Mouse (Mus musculus): ENCODE results near the gene Hrc.

The Hrc gene

DNA sequence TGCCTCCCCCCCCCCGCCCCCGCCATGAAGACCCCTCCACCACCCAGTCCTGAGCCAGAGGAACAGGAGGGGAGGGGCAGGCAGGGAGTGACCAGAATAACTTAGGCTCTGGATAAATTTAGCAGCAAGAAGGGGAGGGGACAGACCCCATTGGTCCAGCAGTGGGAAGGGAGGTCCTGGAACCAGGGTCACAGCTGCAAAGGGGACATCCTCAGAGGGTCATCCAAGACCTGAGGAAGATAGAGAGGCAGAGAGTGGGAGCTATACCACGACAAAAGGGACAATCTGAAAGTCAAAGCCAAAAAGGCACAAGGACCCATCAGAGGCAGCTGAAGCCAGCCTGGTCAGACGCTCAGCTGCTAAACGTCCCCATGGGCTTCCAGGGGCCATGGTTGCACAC, at the start of gene Hrc:
Hrc (plus strand) TSS at position 235 of the 400 bp plus-strand sequence.
- no peak for DNase-seq

DNA sequence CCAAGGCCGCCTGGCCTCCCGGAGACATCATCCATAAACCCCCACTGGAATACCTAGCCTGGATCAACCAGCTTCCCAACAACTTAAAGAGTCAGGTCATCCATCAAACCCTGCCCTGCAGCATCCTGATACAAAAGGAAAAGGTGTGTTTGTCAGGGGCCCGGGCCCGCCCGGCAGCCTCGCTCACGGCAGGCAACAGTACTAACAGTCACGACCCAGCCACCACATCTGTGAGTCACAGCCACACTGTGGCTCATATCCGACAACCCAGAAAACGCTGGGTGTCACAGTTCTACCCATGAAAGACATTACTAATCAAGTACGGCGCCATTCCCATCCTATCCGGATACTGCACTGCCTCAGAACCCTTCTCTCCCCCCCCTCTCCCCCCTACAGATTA, 48.6 kb upstream of the Hrc start:
- no peak for DNase-seq

- DNase-seq = no peak
Measured at GRCm38 (mm10) chr7:45296626-45297025, 38.5 kb upstream of the Hrc start.

DNA sequence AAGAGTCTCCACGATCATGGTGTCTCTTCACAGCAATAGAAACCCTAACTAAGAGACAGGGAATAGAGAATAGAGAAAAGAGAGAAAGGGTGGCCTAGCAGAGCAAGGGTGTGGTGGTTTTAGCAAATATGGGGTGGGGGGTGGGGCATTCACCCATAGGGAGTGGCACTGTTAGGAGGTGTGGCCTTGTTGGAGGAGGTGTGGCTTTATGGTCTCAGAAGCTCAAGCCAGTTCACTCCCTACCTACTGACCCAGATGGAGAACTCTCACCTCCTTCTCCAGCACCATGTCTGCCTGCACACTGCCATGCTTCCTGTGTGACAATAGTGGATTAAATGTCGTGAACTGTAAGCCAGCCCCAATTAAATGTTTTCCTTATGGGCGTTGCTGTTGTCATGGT, 37.5 kb upstream of the Hrc start:
- no peak for DNase-seq

DNA sequence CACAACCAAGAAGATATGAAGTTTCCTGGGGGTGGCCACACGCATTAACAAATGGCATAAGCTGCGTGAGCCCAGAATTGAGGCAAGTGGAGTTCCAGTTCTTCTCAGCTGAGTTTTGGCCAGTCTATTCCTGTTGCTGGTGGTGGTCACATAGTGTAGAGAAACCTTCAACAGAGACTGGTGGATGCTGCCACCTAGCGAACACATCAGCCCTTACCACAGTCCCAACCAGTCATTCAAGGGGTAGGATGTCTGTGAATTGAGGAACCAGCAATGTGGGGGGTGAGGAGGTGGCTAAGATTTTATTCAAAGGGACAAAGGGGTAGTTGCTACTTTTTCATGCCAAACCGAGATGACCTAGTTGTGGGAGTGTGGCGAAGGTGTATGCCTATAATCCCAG, 35.3 kb upstream of the Hrc start:
- no peak for DNase-seq

DNA sequence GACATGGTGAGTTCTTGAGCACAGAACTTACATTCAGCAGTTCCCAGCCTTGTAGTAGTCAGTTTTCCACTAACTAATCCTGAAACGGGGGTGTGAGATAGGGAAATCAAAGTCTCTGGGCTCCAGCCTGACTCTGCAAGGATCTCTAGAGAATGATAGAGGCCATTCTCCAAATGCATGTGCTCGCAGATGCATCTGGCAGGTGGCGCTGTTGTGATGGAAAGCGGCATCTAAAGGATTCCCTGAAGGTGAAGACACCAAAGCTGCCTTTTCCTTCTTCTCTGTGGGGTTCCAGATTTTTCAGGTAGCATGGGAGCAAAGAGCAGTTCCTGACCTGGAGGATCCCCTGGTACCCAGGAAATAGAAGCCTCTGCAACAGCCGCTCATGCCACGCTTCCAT, 34.8 kb upstream of the Hrc start:
- peak; percentile 53 for DNase-seq

DNA sequence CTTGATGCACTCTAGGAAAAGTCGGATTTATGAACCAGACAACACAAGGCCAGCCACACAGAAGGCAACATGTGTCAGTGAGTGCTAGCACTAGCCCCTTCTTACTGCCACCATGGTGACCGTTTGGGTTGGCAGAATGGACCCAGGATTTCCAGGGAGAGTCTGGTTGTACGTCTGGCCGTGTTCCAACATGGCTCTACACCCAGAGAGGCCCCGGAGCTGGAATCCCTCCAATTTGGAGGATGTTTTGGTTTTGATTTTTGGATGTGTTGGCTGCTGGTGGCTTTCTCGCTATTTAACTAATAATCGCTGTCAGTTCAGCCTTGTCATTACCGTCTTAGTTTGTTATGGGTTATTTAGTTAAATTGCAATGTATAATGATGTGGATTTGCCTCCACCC, 32.5 kb upstream of the Hrc start:
- no peak for DNase-seq

GRCm38 (mm10) chr7:45304869-45305268, 30.2 kb upstream of the Hrc start:
- no peak for DNase-seq

GRCm38 (mm10) chr7:45305275-45305674, 29.8 kb upstream of the Hrc start:
- peak; percentile 86 for DNase-seq

DNA sequence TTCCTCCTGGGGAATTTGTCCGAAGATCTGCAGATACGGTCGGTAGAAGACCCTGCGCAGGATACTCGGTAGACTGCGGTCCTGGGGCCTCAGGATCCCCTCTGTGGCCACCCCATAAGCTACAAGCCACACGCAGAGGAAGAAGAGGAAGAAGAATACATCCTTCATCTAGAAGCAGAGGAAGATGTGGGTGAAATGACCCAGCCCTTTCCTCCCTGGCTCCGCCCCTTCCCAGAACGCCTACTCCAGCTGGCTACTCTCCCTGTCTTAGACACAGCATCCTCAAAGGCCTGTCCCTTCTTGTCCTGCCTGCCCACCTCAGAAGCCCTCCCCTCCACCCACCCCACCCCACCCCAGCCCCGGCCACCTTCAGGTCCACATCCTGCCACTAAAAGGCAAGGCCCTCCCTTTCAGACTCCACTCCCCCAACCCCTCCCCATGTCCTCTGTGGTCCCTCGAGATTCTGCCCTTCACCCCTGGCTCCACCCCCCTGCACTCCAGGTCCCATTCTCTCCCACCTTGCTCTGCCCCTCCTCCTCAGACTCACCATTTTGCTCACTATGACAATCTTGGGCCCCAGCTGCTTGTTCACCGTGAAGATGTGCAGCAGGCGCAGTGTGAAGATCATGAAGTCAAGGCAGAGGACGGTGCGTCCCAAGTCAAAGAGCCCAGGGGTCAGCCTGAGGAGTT, 26.4 kb upstream of the Hrc start:
- no peak for DNase-seq

GRCm38 (mm10) chr7:45309455-45309854, 25.6 kb upstream of the Hrc start:
- DNase-seq = no peak

DNA sequence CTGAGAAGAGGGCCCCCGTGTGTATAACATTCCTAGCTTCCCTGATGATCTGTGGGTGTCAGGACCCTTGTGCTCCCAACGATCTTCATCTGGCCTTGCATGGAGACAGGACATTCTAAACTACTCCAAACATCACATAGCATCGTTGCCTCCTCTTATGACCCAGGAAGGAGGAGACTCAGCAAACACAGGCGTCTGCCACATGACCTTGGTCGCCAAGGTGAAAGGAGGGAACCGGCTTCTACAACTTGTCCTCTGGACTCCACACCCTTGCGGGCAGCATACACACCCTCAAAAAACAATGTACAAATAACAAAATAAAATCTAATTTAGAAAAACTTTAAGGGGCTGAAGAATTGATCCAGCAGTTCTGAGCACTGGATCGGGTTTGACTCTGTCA, 23.1 kb upstream of the Hrc start:
- no peak for DNase-seq

GRCm38 (mm10) chr7:45312686-45313453, 22.2 kb upstream of the Hrc start:
- no peak for DNase-seq

DNA sequence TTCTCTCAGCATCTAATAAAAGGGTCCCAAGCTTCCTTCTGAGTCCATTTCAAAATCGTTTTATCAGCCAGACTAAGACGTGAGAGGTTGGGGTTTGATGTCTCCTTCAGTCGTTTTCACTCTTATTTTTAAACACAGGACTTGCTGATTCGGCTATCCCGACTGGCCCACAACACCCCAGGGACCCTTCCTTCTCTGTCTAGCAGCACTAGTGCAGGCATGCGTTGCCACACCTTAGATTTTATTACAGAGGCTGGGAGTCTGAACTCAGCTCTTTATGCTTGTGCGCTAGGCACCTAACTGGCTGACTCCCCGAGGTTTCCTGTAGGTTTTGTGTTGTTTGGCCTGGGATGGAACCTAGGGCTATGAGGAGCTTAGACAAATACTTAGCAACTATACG, 21.6 kb upstream of the Hrc start:
- no peak for DNase-seq

DNA sequence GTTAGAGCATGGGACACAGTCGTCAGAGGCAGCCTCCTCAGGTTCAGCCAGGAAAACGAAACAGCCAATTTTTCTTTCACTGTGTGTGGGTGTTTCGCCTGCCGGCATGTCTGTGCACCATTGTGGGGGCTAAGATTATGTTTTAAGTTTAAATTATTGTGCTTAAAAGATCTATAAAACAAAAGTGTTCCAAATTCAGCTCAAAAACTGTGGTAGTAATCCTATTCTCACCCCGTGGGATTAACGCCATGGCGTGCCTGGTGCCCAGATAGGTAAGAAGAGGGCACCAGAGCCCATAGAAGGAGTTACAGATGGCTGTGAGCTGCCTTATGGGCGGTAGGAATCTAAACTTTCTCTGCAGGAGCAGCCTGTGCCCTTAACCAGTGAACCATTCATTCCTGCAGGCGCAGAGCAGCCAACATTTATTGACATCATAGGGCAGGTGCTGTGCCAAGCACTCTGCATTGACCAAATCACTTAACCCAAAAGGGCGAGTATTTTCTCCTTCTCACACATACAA, 19.8 kb upstream of the Hrc start:
- no peak for DNase-seq

DNA sequence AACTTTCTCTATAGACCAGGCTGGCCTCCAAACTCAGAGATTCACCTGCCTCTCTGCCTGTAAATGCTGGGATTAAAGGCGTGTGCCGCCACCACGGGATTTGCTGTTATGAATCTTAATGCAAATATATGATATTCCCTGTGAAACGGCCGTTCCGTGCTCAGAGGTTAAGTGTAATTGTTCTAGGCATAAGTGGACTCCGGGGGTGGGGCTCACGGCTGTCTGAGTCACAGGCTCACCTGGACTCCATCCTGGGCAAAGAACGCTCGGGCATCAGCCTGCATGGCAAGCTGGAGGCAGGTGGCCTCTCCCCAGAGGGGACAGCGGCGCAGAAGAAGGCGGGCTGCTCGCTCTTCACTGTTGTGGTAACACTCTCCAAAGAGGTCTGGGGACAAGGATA, 18.6 kb upstream of the Hrc start:
- no peak for DNase-seq

DNA sequence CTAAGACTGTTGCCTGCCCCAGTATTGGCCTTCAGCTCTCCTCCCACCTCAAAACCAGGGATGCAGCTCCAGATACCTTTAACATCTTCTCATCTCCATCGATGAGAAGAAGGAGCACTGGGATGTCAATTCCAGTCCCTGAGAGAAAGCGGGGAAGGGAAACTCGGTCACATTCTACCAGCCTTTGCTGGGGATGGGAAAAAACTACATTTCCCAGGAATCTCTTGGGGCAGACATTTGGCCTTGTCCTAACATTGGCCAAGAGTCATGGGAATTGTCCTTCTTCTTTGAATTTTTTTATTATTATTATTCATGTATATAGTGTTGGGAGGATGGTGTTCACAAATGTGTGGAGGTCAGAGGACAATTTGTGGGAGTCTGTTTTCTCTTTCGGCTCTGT, 12.8 kb upstream of the Hrc start:
- DNase-seq = no peak

GRCm38 (mm10) chr7:45323069-45323468, 12.0 kb upstream of the Hrc start:
- no peak for DNase-seq

- no peak for DNase-seq
Measured at GRCm38 (mm10) chr7:45325800-45326199, 9.3 kb upstream of the Hrc start.

DNA sequence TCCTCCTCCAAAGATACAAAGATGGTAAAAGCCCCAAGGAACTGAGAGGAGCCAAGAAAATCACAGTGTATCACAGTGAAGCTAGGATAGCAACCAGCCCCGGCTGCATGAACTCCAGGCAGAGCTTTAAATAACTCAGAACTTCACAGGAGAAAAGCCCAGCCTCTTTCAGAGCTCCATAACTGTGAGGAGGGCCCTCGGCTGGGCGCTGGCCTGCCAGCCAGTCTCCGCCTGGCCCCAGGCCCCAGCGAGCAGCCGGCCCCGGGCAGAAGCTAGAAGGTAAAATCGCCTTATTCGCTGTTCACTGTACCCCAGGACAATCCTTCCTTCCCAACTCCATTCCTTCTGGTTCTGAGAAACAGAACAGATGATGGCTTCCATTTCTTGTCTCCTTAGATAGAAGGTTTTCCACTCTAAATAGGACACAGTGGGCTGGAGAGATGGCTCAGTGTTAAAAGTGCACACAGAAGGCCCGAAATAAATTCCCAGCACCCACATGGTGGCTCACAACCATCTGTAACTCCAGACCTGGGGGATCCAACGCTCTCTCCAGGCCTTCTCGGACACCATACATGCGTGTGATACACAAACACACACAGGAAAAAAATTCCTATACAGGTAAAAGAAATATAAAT, 6.1 kb upstream of the Hrc start:
- DNase-seq = no peak

DNA sequence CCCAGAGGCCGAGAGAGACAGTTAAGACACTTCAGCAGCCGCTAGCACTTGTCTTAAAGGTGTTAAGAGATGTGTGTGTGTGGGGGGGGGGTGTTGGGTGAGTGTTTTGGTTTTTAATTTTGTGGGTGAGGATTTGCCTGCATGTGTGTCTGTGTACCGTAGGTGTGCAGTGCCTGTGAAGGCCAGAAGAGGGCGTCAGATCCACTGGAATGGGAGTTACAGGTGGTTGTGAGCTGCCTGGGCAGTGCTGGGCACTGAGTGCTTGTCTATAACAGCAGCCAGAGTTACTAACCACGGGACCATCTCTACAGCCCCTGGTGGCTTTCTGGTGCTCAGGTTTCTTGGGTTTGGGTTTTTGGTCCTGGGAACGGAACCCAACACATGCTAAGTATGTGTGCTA, 3.6 kb upstream of the Hrc start:
- no peak for DNase-seq

- peak; percentile 60 for DNase-seq
Measured at GRCm38 (mm10) chr7:45332685-45333425, 2.2 kb upstream of the Hrc start.

DNA sequence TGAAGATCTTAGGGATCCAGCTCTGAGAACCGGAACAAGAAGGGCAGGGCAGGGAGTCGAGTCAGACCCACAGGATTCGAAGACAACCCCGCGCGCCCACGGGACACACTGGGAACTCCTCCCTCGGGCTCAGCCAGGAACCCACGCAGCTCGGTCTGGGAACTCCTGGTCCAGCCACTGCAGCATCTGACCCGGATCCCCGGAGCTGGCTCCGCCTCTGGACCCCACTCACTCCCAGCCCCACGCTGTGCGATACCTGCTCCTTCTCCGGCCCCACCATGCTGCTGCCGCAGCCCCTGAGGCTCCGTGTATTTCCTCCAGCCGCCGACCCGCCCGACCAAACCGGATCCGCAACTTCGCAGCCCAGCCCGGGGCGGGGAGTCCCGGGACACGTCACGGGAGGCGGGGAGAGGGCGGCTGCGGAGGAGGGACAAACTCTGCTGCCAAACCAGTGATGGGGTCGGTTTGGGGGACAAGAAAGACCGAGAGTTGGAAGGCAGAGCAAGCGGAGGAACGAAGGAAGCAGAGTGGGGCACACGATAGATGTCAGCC, 1.6 kb upstream of the Hrc start, which contains the start of gene Trpm4:
Trpm4 (minus strand) TSS at position 350 of the 552 bp plus-strand sequence.
- DNase-seq = peak; percentile 64
